Mouse (Mus musculus) thymus, postnatal 25 days (tissue): ENCODE measurements around the gene Dynll1.

ENCODE experiments used
- DNase-seq: peaks from one replicate; pipeline ENCODE4 v3.0.0; 2022

The Dynll1 gene

DNA sequence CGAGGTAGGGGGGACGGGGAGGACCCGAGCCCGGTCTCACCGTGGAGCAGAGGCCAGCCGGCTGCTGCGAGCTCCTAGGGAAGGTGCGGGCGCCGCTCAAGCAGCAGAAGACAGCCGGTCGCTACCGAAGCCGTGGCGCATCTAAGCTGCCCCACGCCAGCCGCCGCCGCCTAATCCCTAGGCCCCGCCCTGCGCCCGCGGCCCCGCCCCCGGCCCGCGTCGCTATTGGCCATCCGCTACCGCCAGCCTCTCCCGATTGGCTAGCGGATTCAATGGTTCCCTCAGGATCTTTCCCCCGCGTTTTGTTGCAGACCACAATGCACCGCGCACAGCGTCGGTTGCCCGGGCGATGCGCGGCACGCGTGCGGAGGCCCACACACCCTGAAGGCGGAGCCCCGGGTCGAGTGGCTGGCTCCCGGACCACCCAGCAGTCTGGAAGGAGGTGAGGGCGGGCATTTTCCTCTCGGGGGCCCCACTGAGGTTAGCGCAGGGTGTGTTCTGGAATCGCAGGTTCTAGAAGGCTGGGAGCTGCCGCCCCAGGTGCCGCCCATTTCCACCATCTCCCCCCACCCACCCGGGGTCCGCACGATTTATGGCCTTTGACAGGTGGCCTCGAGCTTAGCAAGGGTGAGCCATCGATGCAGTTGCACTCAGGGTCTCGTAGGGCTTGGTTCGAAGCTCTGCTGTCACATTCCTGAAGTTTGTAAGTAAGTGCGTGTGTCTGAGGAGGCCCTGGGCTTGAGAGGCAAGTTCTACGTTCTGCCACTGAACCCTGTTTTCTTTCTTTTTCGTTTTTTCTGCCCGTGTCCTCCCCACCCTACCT lies at the start of gene Dynll1:
Gene Dynll1, minus strand, starts transcription at position 208 of the 823 bp plus-strand sequence.
- peak; percentile 100 for DNase-seq

DNA sequence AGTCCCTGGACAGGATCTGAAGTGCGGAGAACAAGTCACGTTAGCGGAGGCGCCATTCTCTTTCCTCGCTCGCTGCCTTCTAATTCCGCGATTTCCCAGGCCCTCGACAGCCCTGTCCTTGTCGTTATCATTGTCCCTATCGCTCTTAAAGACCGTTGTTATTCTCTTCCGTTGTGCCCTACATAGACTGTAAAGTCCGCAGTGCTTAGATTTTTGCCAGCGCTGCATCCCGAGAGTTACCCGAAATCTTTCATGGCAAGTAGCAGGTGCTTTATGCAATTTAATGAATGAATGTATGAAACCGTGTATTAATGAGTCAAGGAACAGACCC lies 48.4 kb upstream of the Dynll1 start:
- DNase-seq = no peak

DNA sequence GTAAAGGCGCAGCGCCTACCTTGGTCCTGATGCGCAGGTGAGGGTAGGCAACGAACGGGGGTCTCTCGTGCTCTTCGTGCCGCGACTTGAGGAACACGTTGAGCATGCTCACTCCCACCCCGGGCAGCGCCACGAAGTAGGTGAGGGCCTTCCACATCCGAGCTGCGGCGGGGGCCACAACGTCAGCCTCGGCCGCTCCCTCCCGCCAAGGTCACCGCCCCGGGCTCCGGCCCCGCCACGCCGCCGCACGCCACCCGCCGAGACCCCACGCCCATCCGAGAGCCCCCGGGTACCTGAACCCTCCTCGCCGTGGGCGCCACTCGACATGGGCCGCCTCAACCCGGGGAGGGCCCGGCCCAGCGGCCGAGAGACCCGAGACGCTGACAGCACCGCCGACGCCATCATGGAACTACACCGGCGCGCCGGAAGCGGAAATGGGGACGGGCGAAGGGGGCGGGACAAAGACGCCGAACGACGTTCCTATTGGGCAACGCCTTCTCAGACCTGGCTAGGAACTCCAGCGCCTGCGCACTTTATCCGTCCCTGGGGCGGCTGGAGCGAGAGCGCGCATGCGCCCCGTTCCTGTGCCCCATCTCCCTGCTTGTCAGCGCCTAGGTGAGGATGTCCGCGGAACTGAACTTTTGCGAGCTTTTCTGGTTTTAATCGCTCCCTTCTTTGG lies 47.9 kb upstream of the Dynll1 start, which contains the start of gene Cox6a1:
Gene Cox6a1, minus strand, starts transcription at position 436 of the 679 bp plus-strand sequence.
- peak; percentile 98 for DNase-seq

DNA sequence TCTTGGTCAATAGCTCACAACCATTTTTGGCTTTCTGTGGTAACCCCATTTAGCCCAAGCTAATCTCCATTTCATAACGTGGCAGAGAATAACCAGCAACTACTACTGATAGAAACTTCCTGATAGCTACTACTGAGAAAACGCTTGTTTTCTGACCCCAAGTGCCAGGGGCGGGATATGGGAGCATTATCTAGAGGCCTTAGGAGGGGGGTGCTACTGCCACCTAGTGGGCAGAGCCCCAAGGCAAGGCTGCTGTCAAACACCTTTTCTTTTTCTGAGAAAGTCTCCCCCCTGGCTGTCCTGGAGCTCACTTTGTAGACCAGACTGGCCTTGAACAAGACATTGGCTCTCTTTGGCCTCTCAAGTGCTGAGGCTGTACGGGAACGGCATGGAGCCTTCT lies 46.8 kb upstream of the Dynll1 start:
- DNase-seq = peak; percentile 88

DNA sequence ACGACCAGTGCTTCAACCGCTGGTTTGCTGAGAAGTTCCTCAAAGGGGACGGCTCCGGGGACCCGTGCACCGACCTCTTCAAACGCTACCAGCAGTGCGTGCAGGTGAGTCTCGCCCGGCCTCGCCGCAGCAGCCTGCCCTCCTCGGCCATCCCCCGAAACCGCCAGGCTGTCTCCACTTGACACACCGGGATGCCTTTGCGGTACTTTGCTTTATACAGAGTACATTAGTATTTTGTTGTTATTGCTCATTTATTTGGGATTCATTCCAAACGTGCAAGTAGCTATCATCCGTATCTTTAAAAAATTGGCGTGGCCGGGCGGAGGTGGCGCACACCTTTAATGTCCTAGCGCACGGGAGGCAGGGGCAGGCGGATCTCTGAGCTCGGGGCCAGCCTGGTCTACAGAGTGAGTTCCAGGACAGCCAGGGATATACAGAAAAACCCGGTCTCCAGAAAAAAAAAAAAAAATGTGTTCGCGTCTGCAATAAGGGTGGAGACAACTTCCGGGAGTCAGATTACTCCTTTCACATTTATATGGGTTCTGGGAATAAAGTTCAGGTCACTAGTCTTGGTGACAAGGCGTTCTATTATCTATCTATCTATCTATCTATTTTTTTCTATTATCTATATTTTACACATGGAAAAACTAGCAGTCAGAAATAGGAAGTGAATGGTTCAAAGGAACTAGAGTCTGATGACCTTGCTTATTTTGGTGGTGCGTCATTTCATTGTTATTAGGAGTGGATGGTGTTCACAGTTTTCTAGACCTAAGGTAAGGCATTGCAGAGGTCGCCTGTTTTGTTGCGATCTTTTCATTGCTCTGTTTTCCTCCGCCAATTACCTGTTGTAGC lies 40.7 kb upstream of the Dynll1 start:
- DNase-seq = no peak

DNA sequence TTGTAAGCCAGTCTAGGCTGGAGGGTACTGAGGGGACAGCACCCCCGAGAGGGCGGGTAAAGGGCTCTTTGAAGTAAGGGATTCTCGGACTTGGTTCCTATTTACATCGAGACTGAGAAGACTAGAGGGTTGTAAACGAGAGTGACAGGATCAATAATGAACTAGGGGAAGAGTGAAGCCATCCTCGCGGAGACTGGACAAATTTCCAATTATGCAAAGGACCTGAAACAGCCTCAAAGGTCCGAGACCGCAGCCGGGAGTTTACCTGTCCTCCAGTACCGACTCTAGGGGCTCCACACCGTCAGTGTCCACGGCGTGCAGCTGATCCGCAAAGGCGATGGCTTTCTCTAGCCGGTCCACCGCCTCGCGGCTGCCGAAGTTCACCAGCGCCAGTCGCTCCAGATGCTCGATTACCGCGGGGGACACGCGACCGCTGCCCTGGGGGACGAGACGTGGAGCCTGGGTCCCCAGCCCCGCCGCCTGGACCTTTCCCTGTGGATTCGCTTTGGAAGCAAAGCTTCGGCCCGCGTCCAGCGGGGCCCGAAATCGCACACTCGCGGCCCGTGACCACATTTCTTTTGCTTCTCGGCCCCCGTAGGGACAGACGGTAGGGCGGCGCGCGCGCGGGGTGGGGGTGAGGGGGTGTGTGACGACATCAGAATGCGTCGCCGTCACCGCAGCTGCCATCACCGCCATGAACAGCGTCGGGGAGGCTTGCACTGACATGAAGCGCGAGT lies 39.9 kb upstream of the Dynll1 start, which contains the start of the genes Gatc and Triap1:
Gene Gatc, minus strand, starts transcription at position 602 of the 737 bp plus-strand sequence.
Gene Triap1, plus strand, starts transcription at position 649 of the 737 bp plus-strand sequence.
- DNase-seq = peak; percentile 85

DNA sequence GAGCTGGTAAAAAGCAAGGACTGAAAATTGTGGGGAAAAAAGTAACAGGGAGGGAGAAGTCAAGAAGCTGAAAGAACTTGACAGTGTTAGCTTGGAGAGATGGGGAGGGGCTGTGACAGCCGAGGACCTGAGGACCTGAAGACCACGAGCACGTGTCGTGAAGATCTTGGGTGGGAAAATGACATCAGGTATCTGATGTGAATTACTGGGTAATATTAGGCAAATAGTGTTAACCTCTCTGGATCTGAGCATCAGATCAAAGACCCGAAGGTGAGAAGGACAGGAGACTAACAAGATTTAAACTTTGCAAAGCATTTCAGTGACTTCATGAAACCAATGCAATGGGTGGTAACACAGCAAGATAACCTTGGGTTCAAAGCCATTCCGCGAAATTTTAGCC lies 39.2 kb upstream of the Dynll1 start:
- no peak for DNase-seq

DNA sequence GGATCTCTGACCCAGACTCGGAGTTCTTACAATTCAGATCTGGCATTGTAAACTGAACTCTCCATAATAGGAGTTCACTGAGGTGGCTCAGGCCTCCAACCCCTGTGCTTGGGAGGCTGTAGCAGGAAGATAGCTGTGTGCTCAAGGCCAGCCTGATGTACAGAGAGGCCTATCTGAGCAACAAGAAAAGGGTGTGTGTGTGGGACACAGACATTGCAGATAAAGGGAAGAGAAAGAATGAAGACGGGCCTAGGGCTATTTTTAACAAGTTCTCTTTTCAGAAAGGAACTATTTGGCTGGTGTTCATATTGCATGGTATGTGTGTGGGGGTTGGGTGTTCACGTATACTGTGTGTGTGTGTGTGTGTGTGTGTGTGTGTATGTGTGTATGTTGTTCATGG lies 32.8 kb upstream of the Dynll1 start:
- DNase-seq = no peak

DNA sequence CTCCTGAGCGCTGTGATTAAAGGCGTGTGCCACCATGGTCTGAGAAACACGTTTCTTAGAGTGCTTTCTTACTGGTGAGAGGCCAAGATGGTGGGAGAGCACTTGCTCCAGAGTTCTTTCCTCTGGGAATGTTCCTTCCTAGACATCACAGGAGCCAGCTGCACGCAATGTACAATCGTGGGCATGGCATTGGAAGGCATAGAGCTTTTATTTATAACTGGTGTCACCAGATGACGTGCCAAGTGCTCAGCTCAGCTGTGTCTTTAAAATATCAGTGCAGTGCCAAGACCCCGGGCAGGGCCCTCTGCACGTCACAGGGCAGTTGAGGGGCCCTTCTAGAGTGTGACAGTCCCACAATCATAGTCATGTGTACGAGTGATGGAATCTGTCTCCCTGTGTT lies 30.2 kb upstream of the Dynll1 start:
- DNase-seq = no peak

DNA sequence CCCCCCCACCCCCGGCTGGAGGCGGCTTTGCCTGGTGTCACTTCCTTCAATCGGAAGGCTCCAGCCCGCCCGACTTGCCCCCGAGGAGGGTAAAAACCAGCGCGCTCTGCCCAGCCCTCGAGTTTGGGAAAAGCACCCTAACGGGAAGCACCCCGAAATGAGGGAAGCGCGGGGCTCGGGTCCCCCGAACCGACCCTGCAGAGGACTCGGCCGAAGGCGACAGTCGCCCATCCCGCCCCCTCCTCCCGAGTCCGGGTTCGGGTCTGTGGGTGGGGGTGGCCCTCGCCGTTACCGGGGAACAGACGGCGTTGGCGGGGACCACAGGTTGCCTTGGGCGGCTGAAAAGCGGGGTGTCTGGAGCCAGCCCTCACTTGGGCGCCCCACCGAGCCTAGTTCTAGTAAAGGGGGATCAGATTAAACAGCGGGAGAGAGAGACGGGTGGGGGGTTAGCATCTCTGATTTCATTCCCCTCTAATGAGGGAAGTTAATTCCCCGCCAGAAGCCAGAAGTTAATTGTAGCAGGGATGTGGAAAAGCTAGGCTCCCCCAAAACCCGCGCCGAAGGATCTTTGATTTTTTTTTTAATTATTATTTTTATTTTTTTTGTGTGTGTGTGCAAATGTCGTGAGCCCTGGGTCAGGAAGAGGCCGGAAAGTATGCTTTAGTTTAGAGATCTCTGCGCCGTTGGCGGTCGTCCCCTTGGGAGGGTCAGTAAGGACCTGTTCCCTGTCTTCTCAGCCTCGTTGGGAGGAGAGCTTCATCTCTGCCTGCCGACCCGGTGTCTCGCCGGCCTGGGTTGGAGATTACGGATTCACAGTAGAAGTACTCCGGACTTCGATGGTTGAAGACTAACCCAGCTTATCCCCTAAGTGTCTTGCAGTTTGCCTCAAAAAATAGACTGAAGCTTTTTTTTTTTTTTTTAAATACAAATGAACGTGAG lies 27.1 kb upstream of the Dynll1 start:
- DNase-seq = peak; percentile 56

DNA sequence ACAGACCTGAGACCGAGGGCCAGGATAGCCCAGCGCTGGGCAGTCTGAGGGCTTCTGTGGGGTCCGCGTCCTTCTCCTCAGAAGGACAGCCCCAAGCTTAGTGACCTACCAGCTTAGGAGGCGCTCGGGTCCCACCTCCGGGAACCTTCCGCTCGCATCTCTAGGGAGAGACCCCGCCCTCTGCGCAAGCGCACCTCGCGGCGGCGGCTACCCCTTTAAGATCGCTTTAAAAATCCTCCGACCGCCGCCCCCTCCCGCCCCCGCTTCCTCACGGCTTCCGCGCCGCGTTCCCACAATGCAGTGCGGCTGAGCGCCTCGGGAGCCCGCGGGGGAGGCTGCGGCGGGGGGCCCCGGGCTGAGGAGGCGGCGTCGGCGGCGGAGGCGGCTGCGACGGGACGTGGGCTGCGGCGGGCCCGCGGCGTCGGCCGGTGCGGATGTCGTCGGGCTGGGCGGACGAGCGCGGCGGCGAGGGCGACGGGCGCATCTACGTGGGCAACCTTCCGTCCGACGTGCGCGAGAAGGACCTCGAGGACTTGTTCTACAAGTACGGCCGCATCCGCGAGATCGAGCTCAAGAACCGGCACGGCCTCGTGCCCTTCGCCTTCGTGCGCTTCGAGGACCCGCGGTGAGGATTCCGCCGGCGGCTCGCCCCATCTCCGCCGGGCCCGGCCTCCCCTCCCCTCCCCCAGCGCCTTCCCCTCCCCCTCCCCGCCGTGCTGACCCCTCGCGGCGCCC lies 26.2 kb upstream of the Dynll1 start, which contains the start of gene Srsf9:
Gene Srsf9, plus strand, starts transcription at position 303 of the 735 bp plus-strand sequence.
- peak; percentile 98 for DNase-seq

DNA sequence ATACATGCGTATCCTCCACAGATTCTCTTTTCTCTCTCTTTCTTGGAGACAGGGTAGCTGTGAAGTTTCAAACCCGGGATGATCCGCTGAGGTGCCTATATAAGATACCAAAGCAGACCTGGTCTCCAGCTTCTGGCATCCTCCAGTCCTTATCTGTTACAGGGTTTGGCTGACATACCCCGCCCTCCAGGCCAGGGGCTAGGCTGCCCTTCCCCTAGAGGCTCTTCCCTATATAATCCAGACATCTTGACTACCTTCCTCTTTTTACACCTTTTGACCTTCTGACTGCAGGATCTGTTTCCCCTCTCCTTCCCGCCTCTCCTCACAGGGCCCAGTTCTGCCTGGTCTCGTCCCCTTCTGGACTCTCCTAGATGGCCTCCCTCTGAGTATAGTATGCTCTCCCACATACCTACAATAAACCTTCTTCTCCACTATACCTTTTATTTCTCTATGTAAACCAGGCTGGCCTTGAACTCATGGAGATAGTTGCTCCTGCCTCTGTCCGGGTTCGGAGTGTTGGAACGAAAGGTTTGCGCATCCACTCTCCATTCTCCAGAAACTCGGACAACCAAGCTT lies 25.5 kb upstream of the Dynll1 start:
- no peak for DNase-seq

DNA sequence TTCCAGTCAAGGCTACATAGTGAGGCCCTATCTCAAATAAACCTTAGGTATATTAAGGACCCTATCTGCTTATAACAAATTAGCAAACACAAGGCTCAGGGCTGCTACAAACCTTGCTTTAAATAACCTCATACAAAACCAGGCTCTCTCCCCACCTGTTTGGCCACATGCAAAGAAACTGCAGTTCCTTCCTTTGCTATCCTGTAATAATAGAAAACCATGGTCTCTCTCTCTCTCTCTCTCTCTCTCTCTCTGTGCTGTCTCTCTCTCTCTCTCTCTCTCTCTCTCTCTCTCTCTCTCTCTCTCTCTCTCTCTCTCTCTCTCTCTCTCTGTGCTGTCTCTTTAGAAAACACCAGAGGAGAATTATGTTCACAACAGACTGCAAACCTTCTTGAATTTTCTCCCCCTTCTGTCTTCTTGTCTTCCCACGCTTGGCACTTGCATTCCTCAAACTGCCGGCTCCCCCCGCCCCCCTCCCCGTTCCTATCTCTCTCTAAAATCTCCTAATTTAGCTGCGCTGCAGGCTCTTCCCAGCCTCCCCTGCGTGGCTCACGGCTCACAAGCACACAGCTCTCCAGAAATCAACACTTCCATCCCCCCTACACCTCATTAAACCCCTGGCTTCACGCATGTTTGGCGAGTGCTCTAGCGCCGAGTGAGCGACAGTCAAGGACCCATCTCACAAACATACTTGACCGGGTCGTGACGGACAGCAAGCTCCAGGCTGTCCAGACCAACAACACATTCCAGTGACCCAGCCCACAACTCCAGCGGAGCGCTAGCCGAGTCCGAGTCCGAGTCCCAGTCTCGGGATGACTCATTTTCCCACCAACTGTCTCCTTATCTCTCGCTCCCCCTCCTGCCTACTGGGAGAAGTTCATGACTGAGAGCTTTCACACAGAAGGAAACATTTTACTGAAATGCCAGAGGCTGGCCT lies 18.5 kb upstream of the Dynll1 start:
- peak; percentile 56 for DNase-seq

DNA sequence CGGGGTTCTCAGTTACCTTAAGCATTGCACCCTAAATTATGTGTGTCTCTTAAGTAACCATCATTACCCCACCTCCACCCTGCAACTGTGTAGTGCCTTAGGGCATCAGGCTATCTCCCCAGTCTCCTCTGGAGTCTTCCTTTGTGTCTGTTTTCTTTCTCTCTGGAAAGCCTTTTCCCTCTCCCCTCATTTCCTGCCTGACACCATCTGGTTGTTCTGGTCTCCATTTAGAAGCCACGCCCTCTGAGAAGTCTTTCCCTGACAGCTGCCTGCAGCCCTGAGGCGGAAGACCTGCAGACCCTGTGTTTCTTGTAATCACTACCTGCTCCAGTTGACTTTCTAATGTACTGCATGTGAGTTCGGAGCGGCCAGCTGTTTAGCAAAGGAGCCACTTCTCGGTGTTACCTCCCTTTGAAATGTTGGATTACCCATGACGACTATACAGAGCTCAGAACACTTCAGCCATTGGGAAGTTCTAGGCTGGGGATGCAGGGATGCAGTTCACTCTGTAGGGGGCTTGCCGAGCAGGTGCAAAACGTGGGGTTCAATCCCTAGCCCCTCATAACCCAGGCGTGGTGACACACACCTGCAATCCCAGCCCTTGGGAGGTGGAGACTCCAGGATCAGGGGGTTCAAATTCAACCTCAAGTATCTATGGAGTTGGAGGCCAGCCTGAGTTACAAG lies 17.0 kb upstream of the Dynll1 start:
- peak; percentile 66 for DNase-seq

DNA sequence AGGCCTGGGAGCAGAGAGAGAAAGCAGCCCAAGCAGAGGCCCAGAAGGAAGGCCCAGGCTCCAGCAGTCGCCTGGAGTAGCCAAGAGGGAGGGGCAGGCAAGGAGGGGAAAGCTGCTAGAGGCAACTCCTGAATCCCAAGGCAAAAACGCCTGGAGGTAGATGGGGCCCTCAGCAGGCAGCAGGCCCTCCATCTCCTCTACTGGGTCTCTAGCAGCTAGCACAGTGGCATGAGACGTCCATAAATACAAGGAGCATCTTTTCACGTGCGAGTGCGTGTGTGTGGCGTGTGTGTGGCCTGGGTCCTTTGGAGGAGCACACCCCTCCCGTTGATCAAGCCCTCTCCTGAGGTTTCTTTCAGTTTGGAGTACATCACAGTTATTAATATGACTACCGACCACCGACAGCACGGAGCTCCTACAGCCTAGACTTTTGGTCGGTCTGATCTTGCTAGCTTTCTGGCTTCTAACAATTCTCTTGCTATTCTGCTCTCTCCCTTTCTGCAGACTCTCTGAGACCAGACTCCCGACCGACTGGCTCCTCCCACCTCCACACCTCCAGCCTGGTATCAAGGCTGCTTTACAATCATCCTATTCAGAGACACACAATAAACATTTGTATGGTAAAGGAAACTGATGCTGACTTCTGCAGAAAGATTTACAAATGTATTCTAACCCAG lies 16.3 kb upstream of the Dynll1 start:
- DNase-seq = no peak

DNA sequence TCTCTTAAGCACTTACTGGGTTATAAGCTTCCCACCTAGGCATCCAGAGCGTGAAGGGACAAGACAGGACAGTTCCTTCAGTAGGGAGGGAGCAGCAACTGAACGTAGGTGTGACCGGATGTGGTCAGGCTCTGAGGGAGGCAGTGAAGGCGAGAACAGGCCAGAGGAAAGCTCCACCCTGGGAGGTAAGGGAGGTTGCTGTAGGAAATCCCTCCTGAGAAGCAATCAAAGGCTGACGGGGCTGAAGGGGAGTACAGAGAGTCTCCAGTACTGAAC lies 12.8 kb upstream of the Dynll1 start:
- DNase-seq = no peak

DNA sequence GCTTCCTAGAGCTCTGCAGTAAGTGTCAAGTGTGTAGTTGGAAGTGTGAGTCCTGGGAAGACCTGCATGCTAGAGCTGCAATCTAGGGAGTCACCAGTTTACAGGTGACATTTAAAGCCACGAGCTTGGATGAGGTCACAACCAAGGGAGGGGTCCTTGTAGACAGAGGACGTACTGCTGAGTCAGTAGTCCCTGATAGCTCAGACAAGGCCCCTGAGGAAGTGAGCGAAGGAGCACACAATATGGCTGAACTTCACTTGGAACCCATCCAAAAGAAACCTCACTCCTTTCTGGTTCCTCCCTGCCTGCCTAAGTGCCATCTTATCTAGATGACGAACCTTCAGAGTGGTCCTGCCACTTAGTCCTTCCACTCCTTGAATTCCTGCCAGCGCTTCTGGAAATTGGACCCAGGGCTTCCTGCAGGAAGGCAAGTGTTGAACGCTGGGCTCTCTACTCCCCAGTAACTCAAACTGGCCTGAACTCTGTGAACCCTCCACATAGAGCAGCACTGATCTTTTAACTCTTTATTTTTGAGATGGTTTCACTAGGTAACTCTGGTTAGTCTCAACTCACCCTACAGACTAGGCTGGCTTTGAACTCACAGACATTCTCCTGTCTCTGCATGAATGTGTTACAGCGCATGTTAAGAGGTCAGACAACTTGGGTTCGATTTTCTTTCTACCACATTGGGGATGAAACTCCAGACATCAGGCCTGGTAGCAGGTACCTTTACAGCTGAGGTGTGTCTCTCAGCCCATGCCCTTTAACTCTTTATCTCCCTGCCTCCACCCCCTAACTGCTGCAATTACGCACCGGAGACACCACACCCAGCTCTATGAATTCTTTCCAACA lies 12.2 kb upstream of the Dynll1 start:
- no peak for DNase-seq
